ENCODE assay signal across 7 mouse cellular contexts in genomic region chr13:103919956-103920260, GRCm38 (mm10). TPM values are rescaled to one million over a fixed set of nuclear protein-coding genes. Genes with fewer than 3 reads are reported as not detected.
DNase-seq lines count a peak whose midpoint lies in the region; ATAC-seq lines count a peak whose summit lies in the region.

No protein-coding gene starts in this region.

- H3K27me3 ChIP-seq in neural tube, embryonic 11.5 days (ENCODE audit: control insufficient read depth, insufficient read depth, low read length): no peaks in the 10 kb centered on the region
- no peaks in the 10 kb centered on the region for H3K27me3 ChIP-seq in embryonic facial prominence, embryonic 15.5 days
- no peaks in the 10 kb centered on the region for H3K27me3 ChIP-seq in intestine, embryonic 14.5 days (replicated peaks; ENCODE audit: control insufficient read depth, insufficient read depth, low read length)
- H3K27me3 ChIP-seq in neural tube, embryonic 14.5 days (ENCODE audit: control insufficient read depth, insufficient read depth, low read length): no peaks in the 10 kb centered on the region; the same call in 1 of the 2 replicates

- H3K4me3 ChIP-seq in neural tube, embryonic 11.5 days (ENCODE audit: low read depth, low read length): peak overlapping the region; percentile 92
- peak overlapping the region; percentile 86 for H3K4me3 ChIP-seq in embryonic facial prominence, embryonic 15.5 days (replicated peaks)
- peak overlapping the region; percentile 97 for H3K4me3 ChIP-seq in intestine, embryonic 14.5 days (ENCODE audit: low read depth, low read length)
- H3K4me3 ChIP-seq in neural tube, embryonic 14.5 days (ENCODE audit: low read depth, low read length): peak overlapping the region; percentile 55

- peak overlapping the region; percentile 99 for H3K9ac ChIP-seq in neural tube, embryonic 11.5 days (ENCODE audit: low read length)
- H3K9ac ChIP-seq in embryonic facial prominence, embryonic 15.5 days: peak overlapping the region; percentile 96
- peak overlapping the region; percentile 100 for H3K9ac ChIP-seq in intestine, embryonic 14.5 days (ENCODE audit: low read length)
- H3K9ac ChIP-seq in neural tube, embryonic 14.5 days (replicated peaks; ENCODE audit: low read depth, low read length): peak overlapping the region; percentile 99

- no peak for DNase-seq in neural tube, embryonic 11.5 days (ENCODE audit: low spot score)
- no peak for DNase-seq in neural tube, embryonic 10.5 days (ENCODE audit: extremely low spot score, low spot score)
- peak; percentile 79 for DNase-seq in intestine, embryonic 14.5 days (ENCODE audit: low spot score)
- no peak for DNase-seq in cerebellum, adult 11 months
- no peak for DNase-seq in adrenal gland, postnatal 10 days

- no peaks in the 10 kb centered on the region for H3K36me3 ChIP-seq in neural tube, embryonic 11.5 days (ENCODE audit: control insufficient read depth, insufficient read depth, low read length)
- no peaks in the 10 kb centered on the region for H3K36me3 ChIP-seq in embryonic facial prominence, embryonic 15.5 days
- no peaks in the 10 kb centered on the region for H3K36me3 ChIP-seq in intestine, embryonic 14.5 days (ENCODE audit: control insufficient read depth, insufficient read depth, low read length)
- H3K36me3 ChIP-seq in neural tube, embryonic 14.5 days (ENCODE audit: control insufficient read depth, insufficient read depth, low read length): no peaks in the 10 kb centered on the region

- ATAC-seq in neural tube, embryonic 11.5 days (ENCODE audit: insufficient read depth, low FRiP score, low TSS enrichment): no peak
- ATAC-seq in embryonic facial prominence, embryonic 15.5 days (ENCODE audit: insufficient number of reproducible peaks, low FRiP score, low TSS enrichment, low read depth): no peak
- no peak for ATAC-seq in intestine, embryonic 14.5 days (replicated peaks; ENCODE audit: low FRiP score, low TSS enrichment, low read depth)
- ATAC-seq in neural tube, embryonic 14.5 days (ENCODE audit: low read depth): no peak

- H3K9me3 ChIP-seq in neural tube, embryonic 11.5 days (ENCODE audit: control insufficient read depth, low read length): no peaks in the 10 kb centered on the region
- H3K9me3 ChIP-seq in embryonic facial prominence, embryonic 15.5 days (replicated peaks): no peaks in the 10 kb centered on the region
- no peaks in the 10 kb centered on the region for H3K9me3 ChIP-seq in intestine, embryonic 14.5 days (ENCODE audit: control insufficient read depth, low read length)
- no peaks in the 10 kb centered on the region for H3K9me3 ChIP-seq in neural tube, embryonic 14.5 days (ENCODE audit: control insufficient read depth, low read length)

- H3K4me1 ChIP-seq in neural tube, embryonic 11.5 days (ENCODE audit: control insufficient read depth, insufficient read depth, low read length): peaks cover 15% of the 10 kb centered on the region
- H3K4me1 ChIP-seq in embryonic facial prominence, embryonic 15.5 days: peaks cover 18% of the 10 kb centered on the region
- peaks cover 19% of the 10 kb centered on the region for H3K4me1 ChIP-seq in intestine, embryonic 14.5 days (replicated peaks; ENCODE audit: control insufficient read depth, insufficient read depth, low read length)
- H3K4me1 ChIP-seq in neural tube, embryonic 14.5 days (ENCODE audit: control insufficient read depth, insufficient read depth, low read length): peaks cover 23% of the 10 kb centered on the region; the same call in 1 of the 2 replicates

- H3K27ac ChIP-seq in neural tube, embryonic 11.5 days (ENCODE audit: low read depth, low read length): peak overlapping the region; percentile 100
- peak overlapping the region; percentile 100 for H3K27ac ChIP-seq in embryonic facial prominence, embryonic 15.5 days (replicated peaks)
- H3K27ac ChIP-seq in intestine, embryonic 14.5 days (ENCODE audit: low read depth): peak overlapping the region; percentile 100
- peak overlapping the region; percentile 100 for H3K27ac ChIP-seq in neural tube, embryonic 14.5 days (ENCODE audit: low read depth, low read length)

- WGBS in neural tube, embryonic 11.5 days: 0% methylated on average over 14 of the region's 20 CpGs
- WGBS in embryonic facial prominence, embryonic 15.5 days: under 1% methylated on average over 20 of the region's 20 CpGs
- 0% methylated on average over 20 of the region's 20 CpGs for WGBS in intestine, embryonic 14.5 days
- WGBS in neural tube, embryonic 14.5 days: under 1% methylated on average over 20 of the region's 20 CpGs

- peak overlapping the region; percentile 81 for H3K4me2 ChIP-seq in neural tube, embryonic 11.5 days (ENCODE audit: low read depth)
- H3K4me2 ChIP-seq in embryonic facial prominence, embryonic 15.5 days (replicated peaks): peak overlapping the region; percentile 67
- H3K4me2 ChIP-seq in intestine, embryonic 14.5 days (ENCODE audit: low read length): peak overlapping the region; percentile 94
- H3K4me2 ChIP-seq in neural tube, embryonic 14.5 days (ENCODE audit: low read depth, low read length): peak overlapping the region; percentile 91

RNA-seq across cellular contexts. Expression of gene Erbin, which starts 0.4 kb away (rescaled TPM):
- polyA plus RNA-seq in neural tube, embryonic 11.5 days (2014; fragmentation: Nextera tagmentation; extraction: Ambion mirVana): 25.6 and 28.0 TPM in 2 replicates
- polyA plus RNA-seq in embryonic facial prominence, embryonic 15.5 days (2015; fragmentation: Nextera tagmentation; extraction: Ambion mirVana): 18.3 and 19.7 TPM in 2 replicates
- polyA plus RNA-seq in intestine, embryonic 14.5 days (2014; fragmentation: Nextera tagmentation; extraction: Ambion mirVana): 32.1 and 32.6 TPM in 2 replicates
- polyA plus RNA-seq in neural tube, embryonic 14.5 days (2014; fragmentation: Nextera tagmentation; extraction: Ambion mirVana): 14.5 and 16.9 TPM in 2 replicates
- total RNA-seq in adrenal gland, postnatal 10 days (2021): 10 to 100 TPM; 73.8 to 80.7 TPM
